Mouse (Mus musculus) midbrain, embryonic 11.5 days (tissue): ENCODE data around the gene Ppp1r2. TPM values are rescaled to one million over a fixed set of nuclear protein-coding genes. Genes with fewer than 3 reads are reported as not detected.

Experiments used
- ATAC-seq: fragments of 200-750 bp; cut with Nextera tagmentation; 2 replicates; pipeline ENCODE4 v1.8.0; 2017; ENCODE audit warnings: moderate TSS enrichment, moderate library complexity; ENCODE audit not compliant: low FRiP score
- DNase-seq: peaks from one replicate; pipeline ENCODE4 v3.0.0; 2015; ENCODE audit warnings: low spot score; ENCODE audit errors: missing footprints
- H3K27ac ChIP-seq: fragments of 300-500 bp; sonication (generic); 2 replicates; pipeline ENCODE4 v1.5.1; 2014; ENCODE audit warnings: low read depth, low read length
- H3K27me3 ChIP-seq: fragments of 300-500 bp; sonication (generic); 2 replicates; pipeline ENCODE4 v1.6.1; 2014; ENCODE audit warnings: mild to moderate bottlenecking, low read length, moderate library complexity, mixed read lengths; ENCODE audit not compliant: control insufficient read depth, insufficient read depth
- H3K36me3 ChIP-seq: fragments of 300-500 bp; sonication (generic); 2 replicates; pipeline ENCODE4 v1.6.1; 2014; ENCODE audit warnings: mild to moderate bottlenecking, low read length, moderate library complexity, mixed read lengths; ENCODE audit not compliant: control insufficient read depth, insufficient read depth
- H3K4me1 ChIP-seq: fragments of 300-500 bp; sonication (generic); 2 replicates; pipeline ENCODE4 v1.6.1; 2014; ENCODE audit warnings: low read length; ENCODE audit not compliant: control insufficient read depth, insufficient read depth
- H3K4me2 ChIP-seq: fragments of 300-500 bp; sonication (generic); 2 replicates; pipeline ENCODE4 v1.6.1; 2014; ENCODE audit warnings: mild to moderate bottlenecking, moderate library complexity
- H3K4me3 ChIP-seq: fragments of 300-500 bp; sonication (generic); 2 replicates; pipeline ENCODE4 v1.5.1; 2014; ENCODE audit warnings: low read depth, low read length
- H3K9ac ChIP-seq: fragments of 300-500 bp; sonication (generic); 2 replicates; pipeline ENCODE4 v1.6.1; 2014; ENCODE audit warnings: low read length
- H3K9me3 ChIP-seq: fragments of 300-500 bp; sonication (generic); 2 replicates; pipeline ENCODE4 v1.6.1; 2016; ENCODE audit warnings: low read length; ENCODE audit not compliant: control insufficient read depth
- WGBS: fragments of 180-500 bp; shearing (Covaris S2); extraction: QIAGEN DNeasy Blood & Tissue Kit; methylation state at CpG from one replicate; pipeline ENCODE4 v1.1.7; 2014; 5-methylcytosine and 5-hydroxymethylcytosine counted together
- polyA plus RNA-seq: library from polyadenylated mRNA; unstranded; fragments of >200 nt; fragmentation: Nextera tagmentation; extraction: Ambion mirVana; gene quantifications from 2 replicates; pipeline ENCODE4 v1.2.1, GENCODE M21; 2014

The Ppp1r2 gene
- polyA plus RNA-seq, 1 experiment from 2014 or later = 109 TPM

DNA sequence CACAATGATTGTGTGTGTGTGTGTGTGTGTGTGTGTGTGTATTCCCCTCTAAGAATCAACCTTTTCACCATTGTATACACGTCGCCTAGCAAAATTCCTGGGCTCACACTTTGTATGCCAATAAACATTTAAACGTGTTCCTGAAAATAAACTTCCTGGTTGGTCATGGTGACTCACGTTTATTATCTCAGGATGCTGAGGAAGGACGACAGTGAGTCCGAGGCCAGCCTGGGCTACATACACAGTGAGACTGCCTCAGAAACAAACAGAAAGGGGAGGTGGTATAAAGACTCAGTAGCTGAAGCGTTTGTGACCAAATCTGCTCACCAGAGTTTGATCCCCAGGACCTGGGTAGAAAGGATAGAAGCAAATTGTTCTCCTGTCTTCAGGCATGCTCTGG, 27.6 kb downstream of the Ppp1r2 start:
- DNase-seq (no peak), ATAC-seq (no peak)
- no peak overlapping the region for H3K4me2 ChIP-seq
- H3K9me3 ChIP-seq = no peaks in the 10 kb centered on the region
- no peak overlapping the region for H3K27ac ChIP-seq
- no peaks in the 10 kb centered on the region for H3K27me3 ChIP-seq
- no peak overlapping the region for H3K4me3 ChIP-seq
- H3K9ac ChIP-seq = no peak overlapping the region
- H3K36me3 ChIP-seq = no peaks in the 10 kb centered on the region
- 86% methylated on average over 7 of the region's 7 CpGs for WGBS
- no peaks in the 10 kb centered on the region for H3K4me1 ChIP-seq

DNA sequence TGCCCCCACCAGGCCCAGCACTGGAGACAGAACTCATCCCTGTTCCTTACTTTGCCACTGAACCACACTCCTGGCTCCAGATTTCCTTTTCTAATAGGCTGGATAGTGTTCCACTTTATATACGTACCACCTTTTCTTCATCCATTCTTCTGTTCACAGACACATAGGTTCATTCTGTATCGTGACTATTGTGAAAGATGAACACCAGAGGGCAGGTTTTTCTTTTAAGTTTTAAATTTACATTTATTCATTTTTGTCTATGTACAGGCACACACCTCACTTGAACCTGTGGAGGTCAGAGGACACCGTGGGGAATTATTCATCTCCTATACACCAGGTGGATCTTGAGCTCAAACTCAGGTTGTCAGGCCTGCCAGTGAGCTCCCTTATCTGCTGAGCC, 31.0 kb downstream of the Ppp1r2 start:
- DNase-seq (no peak), ATAC-seq (no peak)
- 90% methylated on average over 3 of the region's 3 CpGs for WGBS
- Histone ChIP-seq H3K9ac (no peak overlapping the region), H3K4me1 (no peaks in the 10 kb centered on the region), H3K27me3 (no peaks in the 10 kb centered on the region), H3K4me2 (no peak overlapping the region), H3K27ac (no peak overlapping the region), H3K36me3 (no peaks in the 10 kb centered on the region), H3K9me3 (no peaks in the 10 kb centered on the region), H3K4me3 (no peak overlapping the region)

DNA sequence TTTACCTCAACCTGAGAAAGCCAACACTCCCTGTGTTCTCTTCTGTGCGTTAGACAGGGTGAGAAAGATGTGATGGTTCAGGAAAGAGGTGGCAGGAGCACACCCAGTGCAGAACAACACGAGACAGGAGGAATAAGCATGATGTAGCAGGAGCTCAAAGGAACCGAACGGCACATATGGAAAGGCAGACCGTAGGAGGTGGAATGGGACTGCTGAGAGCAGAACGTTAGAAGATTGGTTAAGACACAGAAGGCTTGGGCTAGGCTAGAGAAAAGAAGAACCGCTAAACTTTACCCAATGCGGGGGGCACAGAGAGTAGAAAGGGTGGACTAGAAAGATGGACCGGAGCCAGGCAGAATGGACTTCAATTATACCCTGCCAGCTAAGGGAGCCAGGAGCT, 33.6 kb downstream of the Ppp1r2 start:
- WGBS = 89% methylated on average over 9 of the region's 9 CpGs
- Histone ChIP-seq H3K9me3 (no peaks in the 10 kb centered on the region), H3K4me1 (no peaks in the 10 kb centered on the region), H3K27me3 (no peaks in the 10 kb centered on the region), H3K4me2 (no peak overlapping the region), H3K27ac (no peak overlapping the region), H3K36me3 (no peaks in the 10 kb centered on the region), H3K4me3 (no peak overlapping the region), H3K9ac (no peak overlapping the region)
- ATAC-seq (no peak), DNase-seq (peak; percentile 59)

DNA sequence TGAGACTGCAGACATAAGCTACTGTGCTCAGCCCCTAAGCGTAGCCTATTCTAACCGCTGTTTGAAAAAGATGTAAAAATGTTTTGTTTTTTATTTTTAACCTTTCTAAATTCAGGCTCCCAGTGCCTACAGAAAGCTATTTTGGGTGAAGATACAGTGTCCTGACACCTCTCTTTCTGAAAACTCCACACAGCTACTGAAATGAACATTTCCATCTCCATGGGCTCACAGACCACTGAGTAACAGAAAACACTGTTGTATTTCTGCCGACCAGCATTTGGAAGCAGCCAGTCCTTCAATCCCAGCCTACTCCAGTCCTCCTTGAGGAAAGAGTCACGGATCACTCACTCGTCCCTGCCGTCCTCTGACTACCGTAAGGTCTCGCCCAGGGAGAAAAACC, 34.5 kb downstream of the Ppp1r2 start:
- no peaks in the 10 kb centered on the region for H3K27me3 ChIP-seq
- no peak for ATAC-seq
- 92% methylated on average over 8 of the region's 8 CpGs for WGBS

DNA sequence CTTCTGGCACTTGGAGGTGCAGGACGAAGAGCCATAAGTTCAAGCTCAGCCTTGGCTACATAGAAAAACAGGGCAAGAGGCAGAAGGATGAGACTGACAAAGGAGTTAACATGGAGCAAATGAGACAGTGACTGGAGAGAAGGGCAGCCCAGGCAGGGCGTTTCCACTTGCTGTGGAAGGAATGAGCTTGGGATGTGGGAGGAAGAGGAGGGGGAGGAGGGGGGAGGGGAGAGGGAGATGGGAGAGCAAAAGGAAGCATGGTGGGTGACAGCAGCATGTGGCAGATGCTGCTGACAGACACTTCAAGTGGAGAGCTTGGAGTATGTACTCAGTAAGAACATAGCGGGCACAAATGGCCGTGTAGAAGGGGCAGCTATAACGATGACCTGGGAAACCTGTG, 36.8 kb downstream of the Ppp1r2 start:
- ATAC-seq (no peak), DNase-seq (peak; percentile 67)
- Histone ChIP-seq H3K36me3 (no peaks in the 10 kb centered on the region), H3K27me3 (no peaks in the 10 kb centered on the region), H3K27ac (no peak overlapping the region), H3K4me2 (no peak overlapping the region), H3K4me1 (no peaks in the 10 kb centered on the region; the same call in 1 of the 2 replicates), H3K9me3 (no peaks in the 10 kb centered on the region), H3K9ac (no peak overlapping the region), H3K4me3 (no peak overlapping the region)
- WGBS = 88% methylated on average over 5 of the region's 5 CpGs

More for the DNA sequence above, 34.5 kb downstream of the Ppp1r2 start:
- Histone ChIP-seq H3K4me2 (no peak overlapping the region), H3K9ac (no peak overlapping the region), H3K4me3 (no peak overlapping the region), H3K4me1 (no peaks in the 10 kb centered on the region), H3K36me3 (no peaks in the 10 kb centered on the region), H3K27ac (no peak overlapping the region), H3K9me3 (no peaks in the 10 kb centered on the region)
- peak; percentile 14 for DNase-seq

DNA sequence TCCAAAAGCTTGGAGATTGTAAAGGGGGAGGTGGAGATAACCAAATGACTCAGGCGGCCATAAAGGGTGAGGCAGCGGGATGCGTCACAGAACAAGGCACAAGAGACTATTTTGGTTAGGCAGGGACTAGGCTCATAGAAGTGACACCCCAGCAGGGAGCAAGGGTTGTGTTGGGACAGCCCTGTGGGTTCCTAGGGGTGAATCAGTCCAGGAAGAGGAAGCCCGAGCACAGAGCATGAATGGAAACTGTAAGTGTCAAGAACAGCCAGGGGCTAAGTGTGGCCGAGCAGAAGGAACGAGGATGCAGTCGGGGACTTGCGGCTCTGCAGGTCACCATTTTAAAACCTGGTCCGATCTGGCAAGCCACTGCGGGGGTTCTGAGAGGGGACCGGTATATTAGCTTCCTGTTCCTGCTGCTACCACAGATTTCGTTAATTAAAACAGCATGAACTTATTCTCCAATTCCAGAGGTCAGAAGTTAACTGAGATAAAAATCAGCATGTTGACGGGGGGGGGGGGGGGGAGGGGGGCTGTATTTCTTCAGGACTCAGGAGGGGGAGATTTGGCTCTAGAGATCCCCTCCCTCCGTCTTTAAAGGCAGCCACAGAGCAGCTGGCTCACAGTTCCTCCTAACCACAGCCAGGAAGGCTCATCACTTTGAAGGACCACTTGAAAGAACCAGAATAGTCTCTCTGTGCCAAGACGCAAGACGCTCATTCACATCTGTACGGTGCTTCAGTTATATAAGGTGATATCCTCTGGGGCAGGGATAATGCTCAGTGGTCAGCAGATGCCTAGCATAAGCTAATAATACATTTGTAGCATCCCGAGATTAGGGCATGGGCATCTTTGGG, 39.4 kb downstream of the Ppp1r2 start:
- no peak overlapping the region for H3K4me3 ChIP-seq
- H3K9ac ChIP-seq = no peak overlapping the region
- no peak overlapping the region for H3K4me2 ChIP-seq
- ATAC-seq (no peak), DNase-seq (peak; percentile 84)
- H3K36me3 ChIP-seq = no peaks in the 10 kb centered on the region
- H3K9me3 ChIP-seq = no peaks in the 10 kb centered on the region
- no peaks in the 10 kb centered on the region; the same call in 1 of the 2 replicates for H3K4me1 ChIP-seq
- 36% methylated on average over 18 of the region's 18 CpGs for WGBS
- no peak overlapping the region for H3K27ac ChIP-seq
- H3K27me3 ChIP-seq = no peaks in the 10 kb centered on the region

DNA sequence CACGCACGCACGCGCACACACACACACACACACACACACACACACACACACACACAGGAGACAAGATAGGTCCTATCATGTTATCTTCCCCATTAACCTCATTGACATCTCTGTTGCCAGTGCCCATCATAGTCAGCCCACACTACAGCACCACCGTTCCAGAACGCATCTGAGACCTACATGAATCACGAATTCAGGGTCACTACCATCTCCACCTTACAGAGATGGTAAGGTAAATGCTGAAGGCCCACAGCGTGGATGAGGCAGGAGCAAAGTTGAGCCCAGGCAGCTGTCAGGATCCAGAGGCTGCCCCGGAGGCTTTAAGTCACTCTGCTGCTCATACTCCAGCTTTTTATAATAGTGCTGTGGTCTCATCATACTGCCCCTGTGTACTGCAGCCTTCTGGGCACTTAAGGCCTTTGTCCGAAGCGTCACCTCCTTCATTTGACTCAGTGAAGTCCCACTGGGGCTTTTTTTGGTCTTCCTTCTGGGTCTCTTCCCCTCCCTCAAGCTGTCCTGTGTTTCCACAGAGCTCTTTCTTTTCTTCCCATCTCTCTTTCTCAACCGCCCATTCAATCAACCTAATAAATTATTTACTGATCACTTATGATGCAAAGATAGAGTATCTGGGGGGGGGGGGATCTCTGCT, 40.1 kb downstream of the Ppp1r2 start:
- no peak overlapping the region for H3K9ac ChIP-seq
- no peaks in the 10 kb centered on the region for H3K27me3 ChIP-seq
- WGBS = 81% methylated on average over 12 of the region's 12 CpGs
- ATAC-seq (no peak), DNase-seq (peak; percentile 71)
- no peak overlapping the region for H3K4me3 ChIP-seq
- no peaks in the 10 kb centered on the region for H3K9me3 ChIP-seq
- no peak overlapping the region for H3K4me2 ChIP-seq
- H3K4me1 ChIP-seq = no peaks in the 10 kb centered on the region; the same call in 1 of the 2 replicates
- no peak overlapping the region for H3K27ac ChIP-seq
- H3K36me3 ChIP-seq = no peaks in the 10 kb centered on the region

DNA sequence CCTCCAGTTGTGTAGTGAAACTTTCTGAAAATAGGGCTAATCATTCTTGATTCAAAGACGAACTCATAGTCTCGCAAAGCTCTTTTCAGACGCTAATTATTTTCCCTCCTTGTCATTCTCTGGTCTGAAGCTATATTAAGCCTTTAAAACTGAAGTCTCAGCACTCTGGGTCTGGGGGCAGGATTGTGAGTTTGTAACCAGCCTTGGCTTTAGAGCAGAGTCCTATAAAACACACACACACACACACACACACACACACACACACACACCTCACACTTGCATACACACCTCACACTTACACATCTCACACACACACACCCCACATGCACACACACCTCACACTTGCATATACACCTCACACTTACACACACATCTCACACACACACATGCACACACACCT, 40.7 kb downstream of the Ppp1r2 start:
- H3K4me2 ChIP-seq = no peak overlapping the region
- ATAC-seq (no peak), DNase-seq (peak; percentile 80)
- no peak overlapping the region for H3K4me3 ChIP-seq
- no peaks in the 10 kb centered on the region; the same call in 1 of the 2 replicates for H3K4me1 ChIP-seq
- no peaks in the 10 kb centered on the region for H3K27me3 ChIP-seq
- H3K9ac ChIP-seq = no peak overlapping the region
- no peaks in the 10 kb centered on the region for H3K36me3 ChIP-seq
- H3K27ac ChIP-seq = no peak overlapping the region
- H3K9me3 ChIP-seq = no peaks in the 10 kb centered on the region
- WGBS = 55% methylated on average over 3 of the region's 3 CpGs
